Mouse (Mus musculus) regulatory T cell (primary cell): ENCODE measurements at regions not wholly inside any gene's neighbourhood (a gene's known extent, or its start where the extent isn't known, plus 50 kb on each side); places are given as distances from the start of the nearest gene placed in this dataset.

Source experiments
- in situ Hi-C: fragments of 300-600 bp; cut with MboI, MseI; formaldehyde crosslinking; loops from one replicate; pipeline ENCODE4 v1.15.1; 2025; ENCODE audit warnings: high pct_unique_total_duplicates

- in situ Hi-C loops, result no loop called here
These were observed 379.2 kb upstream of the Cited2 start for GRCm38 (mm10) chr10:17343829-17344228.

- in situ Hi-C loops, result no loop called here
These were observed 370.6 kb upstream of the Cited2 start for GRCm38 (mm10) chr10:17352202-17352994.

GRCm38 (mm10) chr10:17355476-17355875 lies 367.5 kb upstream of the Cited2 start:
- in situ Hi-C loops, result no loop called here

- in situ Hi-C loops, result no loop called here
These were observed 367.0 kb upstream of the Cited2 start for GRCm38 (mm10) chr10:17356041-17356440.

GRCm38 (mm10) chr10:17362643-17363042 lies 360.4 kb upstream of the Cited2 start:
- in situ Hi-C loops, result no loop called here

GRCm38 (mm10) chr10:17366042-17366740 lies 356.8 kb upstream of the Cited2 start:
- in situ Hi-C loops, result no loop called here

GRCm38 (mm10) chr10:17367026-17367425 lies 356.0 kb upstream of the Cited2 start:
- in situ Hi-C loops, result no loop called here

- in situ Hi-C loops, result no loop called here
These were observed 355.6 kb upstream of the Cited2 start for GRCm38 (mm10) chr10:17367430-17367829.

- in situ Hi-C loops, result no loop called here
These were observed 354.4 kb upstream of the Cited2 start for GRCm38 (mm10) chr10:17368636-17369035.

- in situ Hi-C loops, result no loop called here
These were observed 350.1 kb upstream of the Cited2 start for GRCm38 (mm10) chr10:17372905-17373304.

- in situ Hi-C loops, result no loop called here
These were observed 349.0 kb upstream of the Cited2 start for GRCm38 (mm10) chr10:17374047-17374446.

GRCm38 (mm10) chr10:17382990-17383389 lies 340.0 kb upstream of the Cited2 start:
- in situ Hi-C loops, result no loop called here

GRCm38 (mm10) chr10:17385181-17385580 lies 337.8 kb upstream of the Cited2 start:
- in situ Hi-C loops, result no loop called here

- in situ Hi-C loops, result no loop called here
These were observed 335.7 kb upstream of the Cited2 start for GRCm38 (mm10) chr10:17387296-17387695.

- in situ Hi-C loops, result no loop called here
These were observed 327.4 kb upstream of the Cited2 start for GRCm38 (mm10) chr10:17395495-17396224.

GRCm38 (mm10) chr10:17403899-17404298 lies 319.1 kb upstream of the Cited2 start:
- in situ Hi-C loops, result no loop called here

- in situ Hi-C loops, result no loop called here
These were observed 315.0 kb upstream of the Cited2 start for GRCm38 (mm10) chr10:17407854-17408606.

- in situ Hi-C loops, result no loop called here
These were observed 314.2 kb upstream of the Cited2 start for GRCm38 (mm10) chr10:17408781-17409180.

GRCm38 (mm10) chr10:17411300-17411987 lies 311.6 kb upstream of the Cited2 start:
- in situ Hi-C loops, result no loop called here

GRCm38 (mm10) chr10:17415112-17415511 lies 307.9 kb upstream of the Cited2 start:
- in situ Hi-C loops, result no loop called here

- in situ Hi-C loops, result no loop called here
These were observed 306.9 kb upstream of the Cited2 start for GRCm38 (mm10) chr10:17416121-17416520.
